Mouse (Mus musculus) fibroblast of lung, adult 2 months (primary cell): Measurements from ENCODE around the gene Lnx2.

Experiments
- DNase-seq: peaks from one replicate; pipeline ENCODE4 v3.0.0-alpha.2; 2011; ENCODE audit warnings: low read depth

Lnx2 gene

DNA sequence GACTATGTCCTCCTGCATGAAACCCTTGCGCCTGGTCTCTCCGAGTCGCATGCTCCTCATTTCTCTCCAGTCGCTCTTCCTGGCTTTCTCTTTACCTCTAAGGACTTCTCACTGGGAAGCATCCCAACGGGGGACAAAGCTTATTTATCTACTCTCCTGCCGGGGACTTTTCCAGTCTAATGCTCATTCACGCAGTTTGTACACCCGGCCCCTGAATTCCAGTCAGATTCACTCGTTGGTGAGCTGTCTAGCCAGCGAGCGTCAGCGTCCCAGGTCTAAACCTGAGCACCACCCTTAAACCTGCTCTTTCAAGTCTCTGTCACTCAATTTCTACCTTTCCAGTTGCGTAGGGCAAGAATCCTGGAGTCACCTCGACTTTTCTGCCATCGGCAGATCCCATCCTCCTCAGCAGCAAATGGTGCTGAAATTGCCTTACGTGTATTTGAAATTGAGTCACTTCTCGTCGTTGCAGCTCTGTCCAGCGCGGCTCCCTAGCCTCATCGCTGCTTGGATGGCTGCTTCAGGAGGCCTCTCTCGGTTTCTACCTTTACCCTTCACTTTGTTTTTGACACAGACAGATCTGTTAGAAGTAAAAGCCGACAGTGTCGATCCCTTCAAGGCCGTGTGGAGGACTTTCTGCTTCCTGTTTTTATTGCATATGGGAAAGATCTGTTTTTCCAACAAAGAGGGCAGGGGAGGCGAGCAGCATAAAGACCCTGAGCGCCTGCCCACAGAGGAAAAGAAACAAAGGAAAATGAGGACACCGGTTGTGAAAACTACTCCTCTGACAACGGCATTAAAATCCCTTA is 24.7 kb downstream of the Lnx2 start:
- no peak for DNase-seq

GRCm38 (mm10) chr5:147050816-147051499 is 25.4 kb downstream of the Lnx2 start:
- no peak for DNase-seq

DNA sequence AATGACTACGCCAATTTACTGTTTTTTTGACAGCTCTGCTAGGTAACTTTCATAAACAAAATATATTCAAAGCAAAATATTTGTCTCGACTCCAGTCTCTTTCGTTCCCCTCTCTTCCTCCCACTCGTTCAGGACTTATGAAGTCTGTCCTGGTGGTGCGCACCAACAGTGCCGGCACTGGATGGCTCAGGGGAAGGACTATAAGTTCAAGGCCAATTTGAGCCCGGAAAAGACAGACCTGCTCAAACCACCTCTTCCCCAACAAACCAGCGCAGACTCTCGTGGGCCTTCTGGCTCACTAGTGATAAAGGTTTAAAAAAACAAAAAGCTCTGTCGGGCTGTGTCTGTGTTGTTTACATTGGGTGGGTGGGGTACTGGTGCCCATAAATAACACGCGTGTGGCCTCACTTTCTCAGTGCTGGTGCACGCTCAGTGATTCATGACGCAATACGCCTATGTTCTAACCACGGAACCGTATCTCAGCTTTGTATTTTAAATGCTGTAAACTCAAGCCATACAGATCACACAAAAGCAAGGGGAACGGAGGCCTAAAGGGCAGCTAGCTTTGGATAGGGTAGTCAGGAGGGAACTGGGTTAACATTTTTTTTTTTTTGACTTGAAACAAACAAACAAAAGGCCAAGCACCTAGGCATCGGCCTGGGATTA is 26.7 kb downstream of the Lnx2 start:
- no peak for DNase-seq

GRCm38 (mm10) chr5:147045929-147046328 is 30.5 kb downstream of the Lnx2 start:
- no peak for DNase-seq

- no peak for DNase-seq
Observed at GRCm38 (mm10) chr5:147045311-147045710, 31.1 kb downstream of the Lnx2 start.

DNA sequence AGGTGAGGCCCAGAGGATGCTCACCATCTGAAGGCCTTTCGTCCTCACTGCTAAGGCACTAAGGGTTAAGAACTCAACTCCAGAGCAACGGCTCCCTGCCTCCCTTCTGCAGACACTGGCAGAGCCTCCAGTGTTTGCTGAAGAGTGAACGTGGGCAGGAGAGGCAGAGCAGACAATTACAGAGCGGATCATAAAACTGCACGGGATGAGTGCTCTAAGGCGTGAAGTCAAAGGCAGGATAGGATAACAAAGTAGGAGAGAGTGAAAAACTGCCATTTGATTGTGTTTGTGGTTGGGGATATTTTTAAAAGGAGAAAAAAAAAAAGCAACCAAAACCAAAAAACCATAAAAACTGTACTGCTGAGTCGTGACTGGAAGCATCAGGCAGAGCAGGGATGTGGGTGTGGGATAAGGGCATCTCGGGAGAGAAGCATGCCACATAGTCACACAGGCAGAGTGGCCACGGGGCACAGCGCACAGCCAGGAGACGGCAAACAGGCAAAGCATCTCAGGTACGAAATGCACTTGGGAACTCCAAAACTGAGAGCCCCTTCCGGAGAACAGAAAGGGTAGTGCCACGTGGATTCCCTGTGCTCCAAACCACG is 33.0 kb downstream of the Lnx2 start:
- no peak for DNase-seq

DNA sequence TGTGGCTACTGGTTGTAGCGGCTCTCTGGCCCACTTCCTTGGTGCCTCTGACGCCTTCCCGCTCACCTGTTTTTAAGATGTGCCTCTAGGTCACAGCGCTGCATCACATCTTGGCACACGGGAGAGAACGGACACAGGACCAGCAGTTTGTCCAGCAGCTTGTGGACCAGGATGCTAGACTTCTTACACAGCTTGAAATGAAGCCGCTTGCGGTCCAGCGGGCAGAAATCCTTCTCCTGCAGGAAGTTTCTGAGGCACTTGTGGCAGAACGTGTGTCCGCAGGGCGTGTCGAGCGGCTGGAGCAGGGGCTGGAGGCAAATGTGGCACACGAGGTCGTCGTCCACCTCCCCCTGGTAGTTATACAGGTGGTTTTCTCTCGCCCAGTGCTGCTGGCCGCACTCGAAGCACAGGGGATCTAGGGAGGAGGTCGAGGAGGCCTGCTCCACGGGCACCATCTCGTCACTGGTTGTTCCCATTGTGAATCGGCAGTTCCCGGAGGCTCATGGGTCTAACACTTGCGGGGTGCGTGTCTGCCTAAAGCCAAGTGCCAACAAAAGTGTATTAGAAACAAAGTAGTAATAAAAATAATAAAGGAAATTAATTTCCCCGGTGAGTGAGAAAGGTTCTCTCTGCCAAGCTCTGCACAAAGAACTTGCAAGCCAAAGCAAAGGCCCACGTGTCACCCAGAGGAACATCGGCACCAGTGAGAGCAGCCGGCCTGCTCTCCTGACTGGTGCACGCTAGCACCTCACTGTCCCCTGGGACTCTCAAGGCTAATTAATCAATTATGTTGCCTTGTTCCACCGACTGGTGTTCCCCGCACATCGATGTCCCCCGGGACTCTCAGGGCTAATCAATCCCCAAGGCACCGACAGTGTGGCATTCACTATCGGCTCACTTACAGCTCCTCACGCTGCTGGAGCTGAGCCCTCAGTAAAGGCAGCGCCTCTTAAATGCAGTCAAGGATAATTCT is 34.1 kb downstream of the Lnx2 start:
- no peak for DNase-seq

GRCm38 (mm10) chr5:147039394-147039793 is 37.0 kb downstream of the Lnx2 start:
- no peak for DNase-seq

- no peak for DNase-seq
Observed at GRCm38 (mm10) chr5:147037601-147038000, 38.8 kb downstream of the Lnx2 start.

DNA sequence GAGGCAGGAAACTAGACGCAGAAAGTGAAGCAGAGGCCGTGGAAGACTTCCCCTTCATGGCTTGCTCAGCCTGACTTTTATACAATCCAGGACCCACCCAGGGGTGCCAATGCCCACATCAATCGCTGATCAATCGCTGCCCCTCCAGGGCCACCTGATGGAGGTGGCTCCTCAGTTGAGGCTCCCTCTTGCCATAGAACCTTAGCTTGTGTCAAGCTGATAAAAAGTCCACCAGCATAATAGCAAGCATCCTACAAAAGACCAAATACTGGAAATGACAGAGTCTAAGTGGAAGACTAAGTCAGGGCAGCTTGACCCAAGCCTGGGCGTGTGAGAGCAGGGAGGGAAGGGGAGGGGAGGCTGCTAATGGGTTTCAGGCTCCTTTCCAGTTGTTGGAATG is 39.7 kb downstream of the Lnx2 start:
- no peak for DNase-seq

- DNase-seq: no peak
Observed at GRCm38 (mm10) chr5:147036028-147036427, 40.4 kb downstream of the Lnx2 start.

DNA sequence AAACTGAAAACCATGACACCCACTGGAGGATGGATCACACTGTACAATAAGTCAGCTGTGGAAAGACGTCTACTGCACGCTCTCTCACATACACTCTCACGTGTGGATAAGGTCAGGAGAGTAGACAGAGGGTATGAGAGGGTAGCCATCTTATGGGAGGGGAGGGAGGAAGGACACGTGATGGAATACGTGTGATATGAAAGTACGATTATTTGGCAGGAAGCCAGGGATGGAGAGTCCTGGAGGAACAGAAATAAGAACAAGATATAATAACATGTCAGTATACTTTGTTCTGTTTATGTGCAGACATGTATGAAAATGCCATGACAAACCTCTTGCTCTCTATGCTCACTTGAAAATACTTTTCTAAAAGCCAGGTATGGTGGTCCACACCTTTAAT is 41.1 kb downstream of the Lnx2 start:
- DNase-seq: no peak

GRCm38 (mm10) chr5:147034283-147034682 is 42.1 kb downstream of the Lnx2 start:
- no peak for DNase-seq

GRCm38 (mm10) chr5:147033155-147033554 is 43.2 kb downstream of the Lnx2 start:
- no peak for DNase-seq

- no peak for DNase-seq
Observed at GRCm38 (mm10) chr5:147031281-147031680, 45.1 kb downstream of the Lnx2 start.

GRCm38 (mm10) chr5:147024331-147025034 is 51.9 kb downstream of the Lnx2 start:
- DNase-seq: no peak

- DNase-seq: no peak
Observed at GRCm38 (mm10) chr5:147023245-147023970, 53.0 kb downstream of the Lnx2 start.

DNA sequence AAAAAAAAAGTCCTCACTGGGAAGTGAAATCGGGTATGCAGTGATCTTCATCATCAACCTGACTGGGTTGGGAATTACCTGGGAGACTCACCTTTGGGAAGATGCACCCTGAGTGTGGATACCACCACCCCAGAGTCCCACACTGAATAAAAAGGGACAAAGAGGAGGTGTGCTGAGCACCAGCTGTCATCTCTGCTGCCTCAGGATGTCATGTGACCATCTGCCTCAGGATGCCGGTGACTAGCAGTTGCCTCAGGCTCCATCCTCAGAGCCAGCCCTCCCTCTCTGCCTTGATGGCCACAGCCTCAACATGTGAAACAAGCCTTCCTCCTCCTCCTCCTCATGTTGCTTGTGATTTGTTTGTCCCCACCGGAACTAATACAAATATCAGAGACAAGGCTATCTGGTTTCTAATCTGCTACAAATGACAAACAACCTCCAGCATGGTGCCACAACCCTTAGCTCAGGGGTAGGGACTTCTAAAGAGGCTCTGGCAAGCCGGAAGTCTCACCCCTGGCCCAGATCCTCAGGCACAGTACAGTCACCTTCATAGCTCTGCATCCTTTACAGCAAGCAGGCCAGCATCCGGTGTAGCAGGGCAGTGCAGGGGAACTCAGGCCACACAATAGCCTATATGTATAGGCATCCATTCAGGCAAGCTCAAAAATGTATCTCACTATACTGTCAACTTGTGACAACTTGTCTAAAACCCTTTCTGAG is 54.7 kb downstream of the Lnx2 start:
- no peak for DNase-seq

- DNase-seq: no peak
Observed at GRCm38 (mm10) chr5:147020579-147020978, 55.8 kb downstream of the Lnx2 start.
